20 mouse cellular contexts compared by ENCODE assay signal in genomic region chr17:45923217-45923730, GRCm38 (mm10).
DNase-seq lines count a peak whose midpoint lies in the region; ATAC-seq lines count a peak whose summit lies in the region.
"Had no signal": no experiment of that assay in that cellular context is flagged by ENCODE, and none has a peak within 500 bp of the region (broad histone marks: within the 10 kb centered on the region; RNA-seq: fewer than 3 reads in every experiment).

No protein-coding gene starts in this region.

- no peaks in the 10 kb centered on the region for H3K9me3 ChIP-seq in kidney, embryonic 16.5 days (ENCODE audit: low read length)
- H3K9me3 ChIP-seq: forebrain, embryonic 12.5 days; heart, embryonic 13.5 days; hindbrain, embryonic 15.5 days; midbrain, embryonic 13.5 days; neural tube, embryonic 15.5 days had no signal

- H3K4me2 ChIP-seq in kidney, embryonic 16.5 days (replicated peaks; ENCODE audit: low read depth, low read length), result no peak overlapping the region
- H3K4me2 ChIP-seq: forebrain, embryonic 12.5 days; heart, embryonic 13.5 days; hindbrain, embryonic 15.5 days; liver, embryonic 11.5 days; midbrain, embryonic 13.5 days; neural tube, embryonic 15.5 days had no signal

- ATAC-seq in kidney, embryonic 16.5 days (ENCODE audit: low FRiP score, low TSS enrichment), result no peak
- ATAC-seq: intestine, embryonic 16.5 days; midbrain, embryonic 13.5 days had no signal

- H3K27me3 ChIP-seq in kidney, embryonic 16.5 days (ENCODE audit: insufficient read depth, low read length), result no peaks in the 10 kb centered on the region
- H3K27me3 ChIP-seq: forebrain, embryonic 12.5 days; heart, embryonic 13.5 days; hindbrain, embryonic 15.5 days; midbrain, embryonic 13.5 days; neural tube, embryonic 15.5 days had no signal

- no peak overlapping the region for H3K9ac ChIP-seq in kidney, embryonic 16.5 days (replicated peaks; ENCODE audit: low read length)
- H3K9ac ChIP-seq: forebrain, embryonic 12.5 days; heart, embryonic 13.5 days; hindbrain, embryonic 15.5 days; midbrain, embryonic 13.5 days; neural tube, embryonic 15.5 days had no signal

- peaks cover 11% of the 10 kb centered on the region for H3K4me1 ChIP-seq in kidney, embryonic 16.5 days (ENCODE audit: insufficient read depth, low read length)
- H3K4me1 ChIP-seq: forebrain, embryonic 12.5 days; hindbrain, embryonic 15.5 days; midbrain, embryonic 13.5 days; neural tube, embryonic 15.5 days had no signal

- no peaks in the 10 kb centered on the region for H3K36me3 ChIP-seq in kidney, embryonic 16.5 days (ENCODE audit: insufficient read depth, low read length)
- H3K36me3 ChIP-seq: forebrain, embryonic 12.5 days; heart, embryonic 13.5 days; hindbrain, embryonic 15.5 days; midbrain, embryonic 13.5 days; neural tube, embryonic 15.5 days had no signal

- H3K27ac ChIP-seq in kidney, embryonic 16.5 days (ENCODE audit: low read length), result no peak overlapping the region
- H3K27ac ChIP-seq: forebrain, embryonic 12.5 days; heart, embryonic 13.5 days; hindbrain, embryonic 15.5 days; midbrain, embryonic 13.5 days; neural tube, embryonic 15.5 days had no signal

- peak; percentile 50 for DNase-seq in kidney, adult 18-20 months
- peak; percentile 14 for DNase-seq in thymus, postnatal 4 days
- DNase-seq in thymus, postnatal 0 days (ENCODE audit: low spot score), result no peak
- DNase-seq in kidney, postnatal 14 days, result peak; percentile 46
- no peak for DNase-seq in frontal cortex, adult 2 months (ENCODE audit: extremely low spot score in 1 of 2, low spot score in 1 of 2)
- DNase-seq in cerebellum, adult 18-20 months, result no peak
- no peak for DNase-seq in adipocyte (ENCODE audit: low spot score)
- DNase-seq: cerebellum, postnatal 10 days; heart, postnatal 36 days; left cerebral cortex, postnatal 4 days; right cerebral cortex, postnatal 25 days; thymus, postnatal 36 days had no signal

- no peak overlapping the region for H3K4me3 ChIP-seq in kidney, embryonic 16.5 days (ENCODE audit: low read length)
- H3K4me3 ChIP-seq: forebrain, embryonic 12.5 days; heart, embryonic 13.5 days; hindbrain, embryonic 15.5 days; midbrain, embryonic 13.5 days; neural tube, embryonic 15.5 days had no signal

- WGBS in kidney, embryonic 16.5 days, result 64% methylated on average over 8 of the region's 8 CpGs

Comparison
In these comparisons a context has a peak if more than half of its experiments do, and no peak if none do; other contexts are left out.
1. DNase-seq: peak in kidney, adult 18-20 months (single experiment), thymus, postnatal 4 days (single experiment) and kidney, postnatal 14 days (single experiment); none in thymus, postnatal 0 days (single experiment), frontal cortex, adult 2 months (0 of 2), cerebellum, adult 18-20 months (0 of 2) and adipocyte (single experiment).